ENCODE assay signal across 15 mouse cellular contexts in genomic region chr1:180922273-180923048, GRCm38 (mm10). TPM values are rescaled to one million over a fixed set of nuclear protein-coding genes. Genes with fewer than 3 reads are reported as not detected.
A peak's percentile ranks its signal among the peaks of the same experiment; 100 is the strongest.
DNase-seq lines count a peak whose midpoint lies in the region; ATAC-seq and TF ChIP-seq lines count a peak whose summit lies in the region.
"Had no signal": no experiment of that assay in that cellular context is flagged by ENCODE, and none has a peak within 500 bp of the region (broad histone marks: within the 10 kb centered on the region; RNA-seq: fewer than 3 reads in every experiment).

No protein-coding gene starts in this region.

- TF ChIP-seq EP300 in MEL (IDR thresholded peaks at IDR 0.05; ENCODE audit: low read depth in 1 of 2, low read length in 2 of 2): peak; percentile 16 to 53; a peak in 1 of 4 replicates

- H3K9ac ChIP-seq in MEL (ENCODE audit: control insufficient read depth, low read depth, low read length, poor library complexity, severe bottlenecking): peak overlapping the region; percentile 31
- no peak overlapping the region for H3K9ac ChIP-seq in kidney, embryonic 15.5 days
- H3K9ac ChIP-seq: limb, embryonic 13.5 days had no signal

- no peak for TF ChIP-seq POLR2A in MEL (IDR thresholded peaks at IDR 0.05; ENCODE audit: control insufficient read depth in 1 of 2, insufficient read depth in 1 of 2, low read depth in 1 of 2, low read length in 2 of 2, poor library complexity in 1 of 2)

- DNase-seq in layer of hippocampus, adult 11-12 months (ENCODE audit: low spot score): peak; percentile 8
- DNase-seq in layer of hippocampus, adult 18-20 months (ENCODE audit: low spot score in 2 of 2): no peak
- DNase-seq in MEL (ENCODE audit: low read depth, low spot score): peak; percentile 86
- peak; percentile 52 for DNase-seq in thymus, postnatal 14 days
- DNase-seq in kidney, adult 18-20 months: no peak
- DNase-seq in adrenal gland, postnatal 10 days: no peak
- DNase-seq: embryo, embryonic 11 days; gastrocnemius, postnatal 36 days; heart, postnatal 10 days; kidney, adult 11 months had no signal

- H3K4me2 ChIP-seq in kidney, embryonic 15.5 days: no peak overlapping the region
- H3K4me2 ChIP-seq: limb, embryonic 13.5 days had no signal

- TF ChIP-seq RAD21 in MEL (IDR thresholded peaks at IDR 0.05; ENCODE audit: low read depth, low read length): no peak

- H3K27me3 ChIP-seq in MEL (ENCODE audit: control insufficient read depth in 1 of 2, insufficient read depth in 2 of 2, low read length in 2 of 2): no peaks in the 10 kb centered on the region
- peaks cover 47% of the 10 kb centered on the region for H3K27me3 ChIP-seq in megakaryocyte, embryonic 14.5 days (replicated peaks)
- no peaks in the 10 kb centered on the region for H3K27me3 ChIP-seq in kidney, embryonic 15.5 days

- no peaks in the 10 kb centered on the region for H3K79me2 ChIP-seq in MEL (ENCODE audit: control insufficient read depth, insufficient read depth, low read length, poor library complexity)

- 64% methylated on average over 6 of the region's 6 CpGs for WGBS in kidney, embryonic 15.5 days

- no peak for TF ChIP-seq CTCF in MEL (IDR thresholded peaks at IDR 0.05 in 2 of 3, conservative IDR thresholded peaks at IDR 0.05 in 1 of 3; ENCODE audit: control insufficient read depth in 1 of 3, insufficient read depth in 1 of 3, low read depth in 2 of 3, low read length in 3 of 3, poor library complexity in 1 of 3, severe bottlenecking in 1 of 3)

- ATAC-seq in kidney, embryonic 15.5 days (replicated peaks; ENCODE audit: low FRiP score): no peak
- ATAC-seq: lung, postnatal 0 days had no signal

- peaks cover 0 to 7% of the 10 kb centered on the region in 2 experiments; a peak in 2 of 4 replicates for H3K4me1 ChIP-seq in MEL (ENCODE audit: control insufficient read depth in 1 of 2, insufficient read depth in 2 of 2, low read length in 2 of 2)
- H3K4me1 ChIP-seq in megakaryocyte, embryonic 14.5 days: peaks cover 24% of the 10 kb centered on the region
- no peaks in the 10 kb centered on the region for H3K4me1 ChIP-seq in kidney, embryonic 15.5 days
- H3K4me1 ChIP-seq: limb, embryonic 13.5 days had no signal

- no peaks in the 10 kb centered on the region for H3K9me3 ChIP-seq in MEL (replicated peaks; ENCODE audit: insufficient read depth, low read length)
- no peaks in the 10 kb centered on the region for H3K9me3 ChIP-seq in megakaryocyte, embryonic 14.5 days
- H3K9me3 ChIP-seq in kidney, embryonic 15.5 days (replicated peaks): no peaks in the 10 kb centered on the region
- H3K9me3 ChIP-seq: limb, embryonic 13.5 days had no signal

- H3K36me3 ChIP-seq in MEL (ENCODE audit: control insufficient read depth in 1 of 2, insufficient read depth in 2 of 2, low read length in 2 of 2): peaks cover 0 to 5% of the 10 kb centered on the region in 2 experiments; a peak in 2 of 4 replicates
- H3K36me3 ChIP-seq in megakaryocyte, embryonic 14.5 days (replicated peaks; ENCODE audit: low read length): no peaks in the 10 kb centered on the region
- H3K36me3 ChIP-seq in kidney, embryonic 15.5 days: no peaks in the 10 kb centered on the region
- H3K36me3 ChIP-seq: limb, embryonic 13.5 days had no signal

- no peak overlapping the region for H3K4me3 ChIP-seq in MEL (ENCODE audit: control insufficient read depth in 1 of 2, insufficient read depth in 1 of 2, low read depth in 2 of 2, low read length in 2 of 2)
- H3K4me3 ChIP-seq in megakaryocyte, embryonic 14.5 days (replicated peaks): peak overlapping the region; percentile 56
- no peak overlapping the region for H3K4me3 ChIP-seq in kidney, embryonic 15.5 days (replicated peaks)
- H3K4me3 ChIP-seq: limb, embryonic 13.5 days had no signal

- H3K27ac ChIP-seq in MEL (ENCODE audit: control insufficient read depth, low read depth, low read length): peak overlapping the region; percentile 48; the same call in 1 of the 2 replicates
- H3K27ac ChIP-seq in kidney, embryonic 15.5 days: no peak overlapping the region
- H3K27ac ChIP-seq: limb, embryonic 13.5 days had no signal

TF ChIP-seq in MEL, 35 proteins besides CTCF, POLR2A, EP300 and RAD21:
- TF ChIP-seq SIN3A (IDR thresholded peaks at IDR 0.05; ENCODE audit: low read length) (peak; percentile 47; the same call in 1 of the 2 replicates), TBP (IDR thresholded peaks at IDR 0.05; ENCODE audit: low read depth, low read length) (peak; percentile 72; the same call in 1 of the 2 replicates), GATA1 (IDR thresholded peaks at IDR 0.05; ENCODE audit: low read depth, low read length) (peak; percentile 65), TCF12 (IDR thresholded peaks at IDR 0.05; ENCODE audit: low read depth, low read length) (peak; percentile 59), MAFK (IDR thresholded peaks at IDR 0.05; ENCODE audit: borderline replicate concordance, low read depth, low read length) (no peak), HCFC1 (IDR thresholded peaks at IDR 0.05; ENCODE audit: low read depth, low read length) (0 out of 2 replicates have a peak, but pooled peaks have one; percentile 13), ETS1 (IDR thresholded peaks at IDR 0.05; ENCODE audit: low read depth, low read length) (peak; percentile 94), CHD1 (IDR thresholded peaks at IDR 0.05; ENCODE audit: low read depth, low read length) (no peak), USF2 (IDR thresholded peaks at IDR 0.05; ENCODE audit: borderline replicate concordance in 1 of 2, insufficient read depth in 1 of 2, low read depth in 1 of 2, low read length in 2 of 2) (no peak), RCOR1 (IDR thresholded peaks at IDR 0.05; ENCODE audit: low read depth, low read length) (peak; percentile 56), USF1 (IDR thresholded peaks at IDR 0.05; ENCODE audit: low read depth, low read length) (no peak), MYC (IDR thresholded peaks at IDR 0.05; ENCODE audit: low read depth, low read length) (no peak)

RNA-seq across cellular contexts. Expression of gene Lefty1, which starts 12.4 kb away (rescaled TPM):
- 10 to 100 TPM in 1 of 2 experiments, 1 to 10 TPM in 1; 8.5 to 15.2 TPM for total RNA-seq in layer of hippocampus, adult 18-20 months (2021)
- total RNA-seq in MEL (2012; rRNA removed): 3.5 and 6.4 TPM in 2 replicates
- 1 to 10 TPM in 1 of 2 experiments, not detected in 1; 5.1 TPM for polyA plus RNA-seq in MEL (2012; ENCODE audit: insufficient read depth in 1 of 2, insufficient read length in 2 of 2, low read depth in 1 of 2, low replicate concordance in 2 of 2, missing spikeins in 1 of 2)
- 0.83 TPM in 1 of 2 replicates, not detected in the other for polyA plus RNA-seq in megakaryocyte, embryonic 14.5 days (2012; ENCODE audit: insufficient read depth, low replicate concordance)
- 1.3 TPM in 2 replicates for polyA plus RNA-seq in kidney, embryonic 15.5 days (2015; fragmentation: Nextera tagmentation; extraction: Ambion mirVana)
- total RNA-seq in adrenal gland, postnatal 10 days (2021): under 1 TPM; 0.63 to 0.79 TPM

RNA-seq across cellular contexts. Expression of gene Pycr2, which starts 18.4 kb away (rescaled TPM):
- total RNA-seq in layer of hippocampus, adult 18-20 months (2021): 10 to 100 TPM; 44.0 to 44.1 TPM
- 128 and 183 TPM in 2 replicates for total RNA-seq in MEL (2012; rRNA removed)
- polyA plus RNA-seq in MEL (2012; ENCODE audit: insufficient read depth in 1 of 2, insufficient read length in 2 of 2, low read depth in 1 of 2, low replicate concordance in 2 of 2, missing spikeins in 1 of 2): 100 to 1,000 TPM in 1 of 2 experiments, not detected in 1; 125 TPM
- 54.5 and 76.2 TPM in 2 replicates for polyA plus RNA-seq in megakaryocyte, embryonic 14.5 days (2012; ENCODE audit: insufficient read depth, low replicate concordance)
- polyA plus RNA-seq in kidney, embryonic 15.5 days (2015; fragmentation: Nextera tagmentation; extraction: Ambion mirVana): 96.2 and 103 TPM in 2 replicates
- 10 to 100 TPM; 32.6 to 34.7 TPM for total RNA-seq in adrenal gland, postnatal 10 days (2021)

RNA-seq across cellular contexts. Expression of gene Tmem63a, which starts 19.7 kb away (rescaled TPM):
- total RNA-seq in layer of hippocampus, adult 18-20 months (2021): 10 to 100 TPM; 27.0 to 28.3 TPM
- total RNA-seq in MEL (2012; rRNA removed): 7.5 and 7.7 TPM in 2 replicates
- 10 to 100 TPM in 1 of 2 experiments, not detected in 1; 12.8 TPM for polyA plus RNA-seq in MEL (2012; ENCODE audit: insufficient read depth in 1 of 2, insufficient read length in 2 of 2, low read depth in 1 of 2, low replicate concordance in 2 of 2, missing spikeins in 1 of 2)
- polyA plus RNA-seq in megakaryocyte, embryonic 14.5 days (2012; ENCODE audit: insufficient read depth, low replicate concordance): 1.5 and 6.7 TPM in 2 replicates
- 10.2 and 12.5 TPM in 2 replicates for polyA plus RNA-seq in kidney, embryonic 15.5 days (2015; fragmentation: Nextera tagmentation; extraction: Ambion mirVana)
- 10 to 100 TPM; 24.7 to 27.3 TPM for total RNA-seq in adrenal gland, postnatal 10 days (2021)

RNA-seq across cellular contexts. Expression of gene Lefty2, which starts 29.6 kb away (rescaled TPM):
- total RNA-seq in layer of hippocampus, adult 18-20 months (2021): 1 to 10 TPM; 1.3 to 2.3 TPM
- not detected in 2 replicates for total RNA-seq in MEL (2012; rRNA removed)
- polyA plus RNA-seq in MEL (2012; ENCODE audit: insufficient read depth in 1 of 2, insufficient read length in 2 of 2, low read depth in 1 of 2, low replicate concordance in 2 of 2, missing spikeins in 1 of 2): not detected
- polyA plus RNA-seq in megakaryocyte, embryonic 14.5 days (2012; ENCODE audit: insufficient read depth, low replicate concordance): not detected in 2 replicates
- 0.12 TPM in 1 of 2 replicates, not detected in the other for polyA plus RNA-seq in kidney, embryonic 15.5 days (2015; fragmentation: Nextera tagmentation; extraction: Ambion mirVana)
- total RNA-seq in adrenal gland, postnatal 10 days (2021): under 1 TPM; 0.48 to 1.00 TPM
- total RNA-seq: gastrocnemius, postnatal 36 days had no signal
- polyA plus RNA-seq: forebrain, embryonic 11.5 days had no signal

Comparison
In these comparisons a context has a peak if more than half of its experiments do, and no peak if none do; other contexts are left out.
1. DNase-seq: peak in layer of hippocampus, adult 11-12 months (single experiment), MEL (single experiment) and thymus, postnatal 14 days (single experiment); none in layer of hippocampus, adult 18-20 months (0 of 2), kidney, adult 18-20 months (single experiment) and adrenal gland, postnatal 10 days (single experiment).